Mouse (Mus musculus): ENCODE data around the gene Rbm34.

The Rbm34 gene

GRCm38 (mm10) chr8:126962871-126963270 is 8.0 kb downstream of the Rbm34 start:
- no peak for DNase-seq (ENCODE audit: low read depth, low spot score)

- DNase-seq (ENCODE audit: low read depth, low spot score): no peak
Observed at GRCm38 (mm10) chr8:126961516-126961915, 9.4 kb downstream of the Rbm34 start.

GRCm38 (mm10) chr8:126951900-126952636 is 18.8 kb downstream of the Rbm34 start:
- no peak for DNase-seq (ENCODE audit: low read depth, low spot score)

- peak; percentile 49 for DNase-seq (ENCODE audit: low read depth, low spot score)
Observed at GRCm38 (mm10) chr8:126949527-126949926, 21.3 kb downstream of the Rbm34 start.

- no peak for DNase-seq (ENCODE audit: low read depth, low spot score)
Observed at GRCm38 (mm10) chr8:126946444-126946843, 24.4 kb downstream of the Rbm34 start.

GRCm38 (mm10) chr8:126945730-126946163 is 25.1 kb downstream of the Rbm34 start, which contains the start of gene Tomm20:
Gene Tomm20 (minus strand): TSS chr8:126945844.
- peak; percentile 97 for DNase-seq (ENCODE audit: low read depth, low spot score)

- DNase-seq (ENCODE audit: low read depth, low spot score): peak; percentile 81
Observed at GRCm38 (mm10) chr8:126944781-126945691, 25.8 kb downstream of the Rbm34 start.

- DNase-seq (ENCODE audit: low read depth, low spot score): no peak
Observed at GRCm38 (mm10) chr8:126943565-126943964, 27.3 kb downstream of the Rbm34 start.

GRCm38 (mm10) chr8:126937337-126937736 is 33.5 kb downstream of the Rbm34 start:
- no peak for DNase-seq (ENCODE audit: low read depth, low spot score)

- DNase-seq (ENCODE audit: low read depth, low spot score): peak; percentile 37
Observed at GRCm38 (mm10) chr8:126935932-126936331, 34.9 kb downstream of the Rbm34 start.

GRCm38 (mm10) chr8:126935387-126935786 is 35.5 kb downstream of the Rbm34 start:
- no peak for DNase-seq (ENCODE audit: low read depth, low spot score)

- DNase-seq (ENCODE audit: low read depth, low spot score): no peak
Observed at GRCm38 (mm10) chr8:126932656-126933055, 38.2 kb downstream of the Rbm34 start.

- DNase-seq (ENCODE audit: low read depth, low spot score): peak; percentile 62
Observed at GRCm38 (mm10) chr8:126932249-126932648, 38.6 kb downstream of the Rbm34 start.

- DNase-seq (ENCODE audit: low read depth, low spot score): peak; percentile 83
Observed at GRCm38 (mm10) chr8:126931720-126932119, 39.2 kb downstream of the Rbm34 start.

GRCm38 (mm10) chr8:126929607-126930161 is 41.2 kb downstream of the Rbm34 start:
- peak; percentile 90 for DNase-seq (ENCODE audit: low read depth, low spot score)

- DNase-seq (ENCODE audit: low read depth, low spot score): no peak
Observed at GRCm38 (mm10) chr8:126928755-126929505, 41.9 kb downstream of the Rbm34 start.

- DNase-seq (ENCODE audit: low read depth, low spot score): peak; percentile 43
Observed at GRCm38 (mm10) chr8:126928028-126928427, 42.8 kb downstream of the Rbm34 start.

GRCm38 (mm10) chr8:126927058-126927457 is 43.8 kb downstream of the Rbm34 start:
- peak; percentile 45 for DNase-seq (ENCODE audit: low read depth, low spot score)

GRCm38 (mm10) chr8:126922981-126923380 is 47.9 kb downstream of the Rbm34 start:
- DNase-seq (ENCODE audit: low read depth, low spot score): no peak

- no peak for DNase-seq (ENCODE audit: low read depth, low spot score)
Observed at GRCm38 (mm10) chr8:126921432-126921831, 49.4 kb downstream of the Rbm34 start.

- DNase-seq (ENCODE audit: low read depth, low spot score): peak; percentile 84
Observed at GRCm38 (mm10) chr8:126920845-126921244, 50.0 kb downstream of the Rbm34 start.

Measured in R1 (cell line).